Mouse (Mus musculus): Measurements from ENCODE around the gene Tcf7. TPM values are rescaled to one million over a fixed set of nuclear protein-coding genes. Genes with fewer than 3 reads are reported as not detected.
A peak's percentile ranks its signal among the peaks of the same experiment; 100 is the strongest.

Tcf7 gene
- total and polyA plus RNA-seq, 2 experiments from 2014 or later, result 2.0 to 3.1 TPM

GRCm38 (mm10) chr11:52231606-52232541, 50.9 kb downstream of the Tcf7 start, which contains the start of gene Skp1a:
TSS of gene Skp1a (plus strand) at chr11:52231995.
- H3K9ac ChIP-seq (replicated peaks; ENCODE audit: low read length, poor library complexity, severe bottlenecking), result peak within 1 kb of the TSS; percentile 94
- peak within 1 kb of the TSS; percentile 63 for H3K4me2 ChIP-seq (ENCODE audit: low read depth, low read length, poor library complexity, severe bottlenecking)
- DNase-seq (ENCODE audit: low spot score) (peak; percentile 93), ATAC-seq (ENCODE audit: low FRiP score) (peak; percentile 94)
- H3K9me3 ChIP-seq (ENCODE audit: low read length), result no peaks in the 10 kb centered on the region
- peaks cover 11% of the 10 kb centered on the region; the same call in 1 of the 2 replicates for H3K4me1 ChIP-seq (ENCODE audit: insufficient read depth, low read length)
- H3K4me3 ChIP-seq (ENCODE audit: low read depth, low read length), result peak within 1 kb of the TSS; percentile 89
- TF ChIP-seq CTCF (IDR thresholded peaks at IDR 0.05), result no peak; the same call in 1 of the 2 replicates
- no peaks in the 10 kb centered on the region for H3K27me3 ChIP-seq (ENCODE audit: insufficient read depth, low read length)
- under 1% methylated on average over 87 of the region's 87 CpGs for WGBS
- peak within 1 kb of the TSS; percentile 99 for H3K27ac ChIP-seq (ENCODE audit: low read depth, low read length)
- no peaks in the 10 kb centered on the region for H3K36me3 ChIP-seq (ENCODE audit: insufficient read depth, low read length)

GRCm38 (mm10) chr11:52230694-52231093, 52.1 kb downstream of the Tcf7 start:
- no peak for ATAC-seq (ENCODE audit: low FRiP score)
- WGBS, result 65% methylated on average over 5 of the region's 5 CpGs

GRCm38 (mm10) chr11:52228722-52229448, 53.9 kb downstream of the Tcf7 start:
- Histone ChIP-seq H3K4me1 (ENCODE audit: insufficient read depth, low read length) (peaks cover 6% of the 10 kb centered on the region; the same call in 1 of the 2 replicates), H3K27me3 (ENCODE audit: insufficient read depth, low read length) (0 out of 2 replicates have a peak, but pooled peaks cover 3% of the 10 kb centered on the region), H3K9me3 (ENCODE audit: low read length) (no peaks in the 10 kb centered on the region), H3K9ac (replicated peaks; ENCODE audit: low read length, poor library complexity, severe bottlenecking) (no peak overlapping the region), H3K4me3 (ENCODE audit: low read depth, low read length) (no peak overlapping the region), H3K4me2 (ENCODE audit: low read depth, low read length, poor library complexity, severe bottlenecking) (no peak overlapping the region), H3K27ac (ENCODE audit: low read depth, low read length) (no peak overlapping the region), H3K36me3 (ENCODE audit: insufficient read depth, low read length) (no peaks in the 10 kb centered on the region)
- no peak for TF ChIP-seq CTCF (IDR thresholded peaks at IDR 0.05)
- ATAC-seq (ENCODE audit: low FRiP score) (no peak), DNase-seq (ENCODE audit: low spot score) (no peak)
- WGBS, result 76% methylated on average over 7 of the region's 7 CpGs

More at GRCm38 (mm10) chr11:52230694-52231093, 52.1 kb downstream of the Tcf7 start:
- Histone ChIP-seq H3K9me3 (ENCODE audit: low read length) (no peaks in the 10 kb centered on the region), H3K27ac (ENCODE audit: low read depth, low read length) (peak overlapping the region; percentile 99), H3K27me3 (ENCODE audit: insufficient read depth, low read length) (no peaks in the 10 kb centered on the region), H3K4me3 (ENCODE audit: low read depth, low read length) (peak overlapping the region; percentile 89), H3K9ac (replicated peaks; ENCODE audit: low read length, poor library complexity, severe bottlenecking) (peak overlapping the region; percentile 94; the same call in 1 of the 2 replicates), H3K4me2 (ENCODE audit: low read depth, low read length, poor library complexity, severe bottlenecking) (peak overlapping the region; percentile 63), H3K36me3 (ENCODE audit: insufficient read depth, low read length) (no peaks in the 10 kb centered on the region), H3K4me1 (ENCODE audit: insufficient read depth, low read length) (peaks cover 11% of the 10 kb centered on the region; the same call in 1 of the 2 replicates)
- TF ChIP-seq CTCF (IDR thresholded peaks at IDR 0.05), result no peak
- no peak for DNase-seq (ENCODE audit: low spot score)

- Histone ChIP-seq H3K4me3 (ENCODE audit: low read depth, low read length) (no peak overlapping the region), H3K36me3 (ENCODE audit: insufficient read depth, low read length) (no peaks in the 10 kb centered on the region), H3K4me1 (ENCODE audit: insufficient read depth, low read length) (peaks cover 4% of the 10 kb centered on the region; the same call in 1 of the 2 replicates), H3K9me3 (ENCODE audit: low read length) (no peaks in the 10 kb centered on the region), H3K9ac (replicated peaks; ENCODE audit: low read length, poor library complexity, severe bottlenecking) (no peak overlapping the region), H3K27me3 (ENCODE audit: insufficient read depth, low read length) (0 out of 2 replicates have a peak, but pooled peaks cover 3% of the 10 kb centered on the region), H3K4me2 (ENCODE audit: low read depth, low read length, poor library complexity, severe bottlenecking) (no peak overlapping the region), H3K27ac (ENCODE audit: low read depth, low read length) (no peak overlapping the region)
- ATAC-seq (ENCODE audit: low FRiP score) (no peak), DNase-seq (ENCODE audit: low spot score) (no peak)
- 85% methylated on average over 13 of the region's 13 CpGs for WGBS
- TF ChIP-seq CTCF (IDR thresholded peaks at IDR 0.05), result no peak
Observed at GRCm38 (mm10) chr11:52227466-52228226, 55.2 kb downstream of the Tcf7 start.

- TF ChIP-seq CTCF (IDR thresholded peaks at IDR 0.05), result no peak
Observed at GRCm38 (mm10) chr11:52227053-52227452, 55.8 kb downstream of the Tcf7 start.

More at GRCm38 (mm10) chr11:52227053-52227452, 55.8 kb downstream of the Tcf7 start:
- DNase-seq (ENCODE audit: low spot score) (no peak), ATAC-seq (ENCODE audit: low FRiP score) (no peak)
- Histone ChIP-seq H3K4me3 (ENCODE audit: low read depth, low read length) (no peak overlapping the region), H3K27ac (ENCODE audit: low read depth, low read length) (no peak overlapping the region), H3K4me2 (ENCODE audit: low read depth, low read length, poor library complexity, severe bottlenecking) (no peak overlapping the region), H3K9ac (replicated peaks; ENCODE audit: low read length, poor library complexity, severe bottlenecking) (no peak overlapping the region), H3K4me1 (ENCODE audit: insufficient read depth, low read length) (peaks cover 4% of the 10 kb centered on the region; the same call in 1 of the 2 replicates), H3K9me3 (ENCODE audit: low read length) (no peaks in the 10 kb centered on the region), H3K36me3 (ENCODE audit: insufficient read depth, low read length) (no peaks in the 10 kb centered on the region), H3K27me3 (ENCODE audit: insufficient read depth, low read length) (0 out of 2 replicates have a peak, but pooled peaks cover 3% of the 10 kb centered on the region)
- WGBS, result 60% methylated on average over 3 of the region's 3 CpGs

All from midbrain, postnatal 0 days (tissue).